Mouse (Mus musculus) spleen, adult 2 months (tissue): ENCODE data around the gene Fhdc1.

Source experiments
- CTCF ChIP-seq: fragments of 200-500 bp; IDR thresholded peaks from 2 replicates; pipeline ENCODE4 v1.5.1; 2011; ENCODE audit warnings: mild to moderate bottlenecking, inconsistent platforms; ENCODE audit not compliant: insufficient read depth, insufficient read length, insufficient replicate concordance; ENCODE audit errors: extremely low read depth
- POLR2A ChIP-seq: fragments of 200-500 bp; IDR thresholded peaks from 2 replicates; pipeline ENCODE4 v1.6.1; 2011; ENCODE audit warnings: low read depth, low read length, inconsistent platforms

DNA sequence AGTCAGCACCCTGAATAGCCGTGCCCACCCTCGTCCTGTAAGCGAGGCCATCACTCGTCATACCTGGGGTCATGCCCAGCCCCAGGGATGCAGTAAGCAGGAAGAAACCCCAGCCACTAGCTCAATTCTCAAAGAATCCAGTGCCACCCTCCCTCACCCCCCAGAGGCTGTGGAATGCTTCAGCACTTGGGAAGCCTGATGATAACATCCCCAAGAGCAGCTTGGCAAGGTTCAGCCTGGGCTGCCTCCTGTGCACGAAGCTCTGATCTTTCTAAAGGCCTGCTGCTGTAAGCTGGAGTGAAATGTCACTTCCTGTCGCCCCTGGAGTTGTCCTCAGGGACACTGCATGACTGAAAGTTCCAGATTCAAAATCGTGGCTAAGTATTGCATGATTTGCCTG lies 41.4 kb downstream of the Fhdc1 start:
- TF ChIP-seq CTCF: no peak
- no peak for TF ChIP-seq POLR2A
